Mouse (Mus musculus) kidney, embryonic 15.5 days (tissue): ENCODE results near the gene Ptcd2. TPM values are rescaled to one million over a fixed set of nuclear protein-coding genes. Genes with fewer than 3 reads are reported as not detected.
A peak's percentile ranks its signal among the peaks of the same experiment; 100 is the strongest.

ENCODE experiments used
- ATAC-seq: fragments of 200-750 bp; cut with Nextera tagmentation; replicated peaks from 2 replicates; pipeline ENCODE4 v1.8.0; 2017; ENCODE audit warnings: moderate TSS enrichment; ENCODE audit not compliant: low FRiP score
- H3K27ac ChIP-seq: fragments of 300-500 bp; sonication (generic); 2 replicates; pipeline ENCODE4 v1.5.1; 2015; ENCODE audit warnings: mild to moderate bottlenecking, inconsistent platforms
- H3K27me3 ChIP-seq: fragments of 300-500 bp; sonication (generic); 2 replicates; pipeline ENCODE4 v1.6.1; 2015; ENCODE audit warnings: inconsistent platforms
- H3K36me3 ChIP-seq: fragments of 300-500 bp; sonication (generic); 2 replicates; pipeline ENCODE4 v1.6.1; 2015; ENCODE audit warnings: inconsistent platforms
- H3K4me1 ChIP-seq: fragments of 300-500 bp; sonication (generic); 2 replicates; pipeline ENCODE4 v1.6.1; 2015; ENCODE audit warnings: inconsistent platforms
- H3K4me2 ChIP-seq: fragments of 300-500 bp; sonication (generic); 2 replicates; pipeline ENCODE4 v1.6.1; 2015; ENCODE audit warnings: moderate library complexity, mild to moderate bottlenecking, inconsistent platforms
- H3K4me3 ChIP-seq: fragments of 300-500 bp; sonication (generic); replicated peaks from 2 replicates; pipeline ENCODE4 v1.5.1; 2015; ENCODE audit warnings: mild to moderate bottlenecking, inconsistent platforms
- H3K9ac ChIP-seq: fragments of 300-500 bp; sonication (generic); 2 replicates; pipeline ENCODE4 v1.6.1; 2015; ENCODE audit warnings: mild to moderate bottlenecking, inconsistent platforms
- H3K9me3 ChIP-seq: fragments of 300-500 bp; sonication (generic); replicated peaks from 2 replicates; pipeline ENCODE4 v1.6.1; 2016; ENCODE audit warnings: inconsistent platforms
- WGBS: fragments of 180-500 bp; shearing (Covaris S2); methylation state at CpG from one replicate; pipeline ENCODE4 v1.1.7; 2015; ENCODE audit warnings: mixed read lengths; 5-methylcytosine and 5-hydroxymethylcytosine counted together
- polyA plus RNA-seq: library from polyadenylated mRNA; unstranded; fragments of >200 nt; fragmentation: Nextera tagmentation; extraction: Ambion mirVana; gene quantifications from 2 replicates; pipeline ENCODE4 v1.2.1, GENCODE M21; 2015

Gene Ptcd2
- 51.5 and 54.1 TPM in 2 replicates for polyA plus RNA-seq

DNA sequence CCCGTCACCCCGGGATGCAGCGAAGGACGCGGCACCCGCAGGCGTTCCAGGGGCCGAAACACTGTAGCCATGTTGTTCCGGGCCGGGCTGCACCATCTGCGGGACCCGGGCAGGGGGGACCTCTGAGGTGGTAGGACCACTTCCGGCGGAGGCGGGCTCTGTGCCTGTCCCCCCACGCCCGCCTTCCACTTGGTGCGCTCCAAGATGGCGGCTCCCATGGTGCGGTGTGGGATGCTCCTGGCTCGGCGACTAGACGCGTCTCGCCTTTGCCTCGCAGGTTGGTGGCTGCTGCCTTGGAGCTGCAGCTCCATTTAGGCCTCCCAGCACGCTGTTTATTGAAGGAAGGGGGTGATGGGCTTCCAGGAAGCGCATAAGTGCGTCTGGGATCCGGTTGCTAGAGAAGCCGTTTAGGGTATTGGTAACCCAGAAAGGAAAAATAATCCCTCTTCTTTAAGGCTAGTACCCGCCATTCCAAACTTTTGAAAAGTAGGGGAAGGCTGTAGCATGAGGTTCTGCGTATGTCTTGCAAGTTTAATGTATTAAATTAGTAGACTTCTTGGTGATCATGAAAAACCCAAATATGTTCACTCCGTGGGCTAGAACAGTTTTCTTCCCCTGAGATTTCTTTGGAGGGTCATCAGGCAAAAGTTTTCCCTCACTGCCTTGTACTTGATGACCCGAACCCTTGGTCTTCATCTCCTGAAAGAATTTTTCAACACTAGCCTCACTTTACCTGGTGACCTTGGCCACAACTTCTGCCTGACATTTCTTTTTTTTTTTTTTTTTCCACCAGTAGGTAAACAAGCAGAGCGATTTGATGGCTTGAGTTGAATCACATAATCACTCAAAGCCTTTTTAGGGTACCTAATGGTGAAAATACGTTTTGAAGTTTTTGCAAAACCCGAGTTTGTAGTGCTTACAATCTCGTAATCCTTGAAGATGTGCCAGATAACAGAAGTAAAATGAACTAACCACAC, at the start of gene Ptcd2, which contains the start of gene Mrps27:
Gene Ptcd2 (minus strand): TSS at position 107 of the 977 bp plus-strand sequence.
Gene Mrps27 (plus strand): TSS at position 188 of the 977 bp plus-strand sequence.
- H3K27me3 ChIP-seq, result no peaks in the 10 kb centered on the region
- H3K4me2 ChIP-seq, result peak within 1 kb of the TSS; percentile 70
- H3K27ac ChIP-seq, result peak within 1 kb of the TSS; percentile 93
- no peaks in the 10 kb centered on the region for H3K9me3 ChIP-seq
- H3K4me3 ChIP-seq, result peak within 1 kb of the TSS; percentile 96
- H3K4me1 ChIP-seq, result peaks cover 15% of the 10 kb centered on the region
- WGBS, result 3% methylated on average over 39 of the region's 39 CpGs
- ATAC-seq, result peak; percentile 98
- H3K36me3 ChIP-seq, result peaks cover 51% of the 10 kb centered on the region
- H3K9ac ChIP-seq, result peak within 1 kb of the TSS; percentile 93

DNA sequence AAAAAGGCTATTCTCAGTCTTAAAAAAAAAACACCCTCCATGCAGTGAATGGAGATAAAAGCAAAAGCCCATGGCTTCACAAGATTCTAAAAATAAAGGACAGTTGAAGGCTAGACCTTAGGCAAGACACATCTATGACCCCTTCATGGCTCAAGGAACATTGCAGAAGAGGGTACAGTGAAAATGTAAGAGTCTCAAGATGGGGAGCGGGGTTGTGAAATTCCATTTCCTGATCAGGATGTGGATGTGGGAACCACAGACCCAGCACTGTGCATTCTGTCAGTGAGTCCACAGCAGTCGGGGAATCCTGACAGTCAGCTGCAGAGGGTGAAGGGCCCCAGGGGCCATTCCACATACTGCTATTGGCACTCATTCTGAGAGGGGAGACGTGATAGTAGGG, 48.6 kb upstream of the Ptcd2 start:
- 0 out of 2 replicates have a peak, but pooled peaks cover 4% of the 10 kb centered on the region for H3K36me3 ChIP-seq
- 86% methylated on average over 3 of the region's 3 CpGs for WGBS
- H3K9ac ChIP-seq, result no peak overlapping the region
- H3K4me1 ChIP-seq, result peaks cover 11% of the 10 kb centered on the region
- no peak overlapping the region for H3K4me3 ChIP-seq
- no peaks in the 10 kb centered on the region for H3K9me3 ChIP-seq
- H3K27me3 ChIP-seq, result no peaks in the 10 kb centered on the region
- H3K4me2 ChIP-seq, result no peak overlapping the region
- ATAC-seq, result no peak
- no peak overlapping the region for H3K27ac ChIP-seq

DNA sequence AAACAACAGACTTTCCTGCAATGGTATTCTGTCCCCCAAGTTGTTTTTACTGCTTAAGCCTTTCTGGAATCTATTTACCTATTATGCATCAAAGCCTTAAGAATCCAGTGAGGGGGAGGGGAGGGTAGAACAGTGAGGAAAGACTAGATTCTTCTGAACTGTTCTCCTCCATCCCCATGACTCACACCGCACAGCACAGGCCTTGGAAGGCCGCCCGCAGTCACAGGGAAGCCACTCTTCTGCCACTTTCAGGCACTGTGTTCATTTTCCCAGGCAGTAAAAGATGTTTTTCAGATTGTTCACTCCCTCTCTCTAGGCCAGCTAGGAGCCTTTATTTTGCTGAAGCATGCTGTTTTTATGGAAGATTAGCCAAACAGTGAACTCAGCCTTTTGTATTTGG, 46.9 kb upstream of the Ptcd2 start:
- peaks cover 4% of the 10 kb centered on the region; the same call in 1 of the 2 replicates for H3K4me1 ChIP-seq
- H3K4me2 ChIP-seq, result no peak overlapping the region
- no peaks in the 10 kb centered on the region for H3K27me3 ChIP-seq
- H3K36me3 ChIP-seq, result 0 out of 2 replicates have a peak, but pooled peaks cover 4% of the 10 kb centered on the region
- H3K27ac ChIP-seq, result no peak overlapping the region
- ATAC-seq, result no peak
- no peak overlapping the region for H3K4me3 ChIP-seq
- 89% methylated on average over 3 of the region's 3 CpGs for WGBS
- H3K9me3 ChIP-seq, result no peaks in the 10 kb centered on the region
- H3K9ac ChIP-seq, result no peak overlapping the region

DNA sequence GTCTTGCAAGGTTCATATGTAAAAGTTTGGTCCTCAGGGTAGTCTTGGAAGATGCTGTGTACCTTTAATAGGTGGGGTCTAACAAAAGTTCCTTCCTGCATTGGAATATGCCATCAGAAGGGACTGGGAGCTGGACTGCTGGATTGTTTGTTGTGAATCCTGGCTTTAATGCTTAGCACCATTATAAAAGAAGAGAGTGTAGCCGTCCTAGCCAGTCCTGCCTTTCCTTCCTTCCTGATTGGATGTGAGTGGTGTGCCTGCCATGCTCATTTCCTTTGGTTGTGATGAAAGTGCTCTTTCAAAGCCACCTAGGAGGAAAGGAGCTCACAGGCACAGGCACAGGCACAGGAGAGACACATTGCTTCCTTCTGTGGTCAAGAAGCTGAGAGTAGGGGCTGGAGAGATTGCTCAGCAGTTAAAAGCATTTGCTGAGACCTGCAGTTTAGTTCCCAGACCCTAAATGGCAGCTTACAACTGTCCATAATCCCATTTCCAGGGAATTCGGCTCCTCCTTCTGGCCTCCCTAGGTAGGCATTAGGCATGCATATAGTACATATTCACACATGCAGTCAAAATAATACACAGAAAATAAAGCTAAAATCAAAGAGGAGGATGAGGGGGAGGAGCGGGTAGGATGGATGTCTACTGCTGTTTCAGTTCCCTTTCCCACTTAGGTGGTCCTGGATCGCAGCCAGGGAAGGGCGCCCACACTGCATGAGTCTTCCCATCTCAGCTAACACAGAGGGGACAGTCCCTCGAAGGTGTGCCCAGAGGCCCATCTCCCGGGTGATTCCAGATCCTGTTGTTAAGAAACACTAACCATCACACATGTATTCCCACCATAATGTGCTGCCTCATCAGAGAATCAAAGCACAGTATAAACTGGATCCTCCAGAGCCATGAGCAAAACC, 43.7 kb upstream of the Ptcd2 start:
- WGBS, result 75% methylated on average over 7 of the region's 7 CpGs
- peaks cover 10% of the 10 kb centered on the region; the same call in 1 of the 2 replicates for H3K36me3 ChIP-seq
- H3K27ac ChIP-seq, result no peak overlapping the region
- H3K9ac ChIP-seq, result no peak overlapping the region
- H3K4me2 ChIP-seq, result no peak overlapping the region
- no peak for ATAC-seq
- no peaks in the 10 kb centered on the region for H3K9me3 ChIP-seq
- no peak overlapping the region for H3K4me3 ChIP-seq
- H3K27me3 ChIP-seq, result no peaks in the 10 kb centered on the region
- no peaks in the 10 kb centered on the region for H3K4me1 ChIP-seq

DNA sequence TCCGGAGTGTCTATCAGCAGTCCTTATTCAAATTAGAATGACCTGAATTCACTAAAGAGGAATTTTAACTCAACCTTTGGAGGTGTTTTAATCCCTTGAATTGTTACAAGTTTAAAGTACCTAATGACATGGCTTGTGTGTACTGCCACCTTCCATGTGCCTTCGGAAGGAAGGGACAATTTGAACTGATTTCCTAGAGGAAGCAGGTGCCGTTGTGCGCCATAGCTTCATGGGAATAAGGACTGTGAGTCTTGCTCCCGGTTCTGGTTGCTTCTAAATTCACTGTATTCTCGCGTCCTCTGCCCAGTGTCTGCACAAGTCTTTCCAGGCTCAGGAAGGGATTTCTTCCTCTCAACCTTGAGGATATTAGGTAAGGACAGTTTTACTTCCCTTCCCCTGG, 41.8 kb upstream of the Ptcd2 start:
- H3K9ac ChIP-seq, result no peak overlapping the region
- no peak for ATAC-seq
- H3K36me3 ChIP-seq, result peaks cover 13% of the 10 kb centered on the region; the same call in 1 of the 2 replicates
- no peak overlapping the region for H3K4me2 ChIP-seq
- no peak overlapping the region for H3K27ac ChIP-seq
- H3K27me3 ChIP-seq, result no peaks in the 10 kb centered on the region
- H3K4me3 ChIP-seq, result no peak overlapping the region
- 82% methylated on average over 7 of the region's 7 CpGs for WGBS
- H3K4me1 ChIP-seq, result no peaks in the 10 kb centered on the region
- H3K9me3 ChIP-seq, result no peaks in the 10 kb centered on the region

DNA sequence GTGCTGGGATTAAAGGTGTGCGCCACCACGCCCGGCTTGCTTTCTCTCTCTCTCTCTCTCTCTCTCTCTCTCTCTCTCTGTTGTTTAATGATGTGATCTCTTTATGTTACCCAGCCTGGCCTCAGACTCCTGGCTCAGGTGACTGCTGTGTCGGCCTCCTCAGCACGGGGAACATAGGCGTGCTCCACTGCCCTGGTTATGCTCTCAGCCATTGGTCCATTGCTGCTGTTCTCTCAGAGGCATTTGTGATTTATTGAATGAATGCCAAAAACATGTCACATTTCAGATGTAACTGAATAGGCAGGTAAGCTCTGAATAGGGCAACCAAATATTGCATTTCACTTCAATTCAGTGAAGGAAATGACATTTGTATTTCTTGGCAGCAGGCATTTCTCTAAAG, 41.4 kb upstream of the Ptcd2 start:
- WGBS, result 67% methylated on average over 6 of the region's 6 CpGs
- H3K4me1 ChIP-seq, result no peaks in the 10 kb centered on the region
- no peak overlapping the region for H3K4me3 ChIP-seq
- H3K9me3 ChIP-seq, result no peaks in the 10 kb centered on the region
- H3K4me2 ChIP-seq, result no peak overlapping the region
- H3K36me3 ChIP-seq, result peaks cover 16% of the 10 kb centered on the region; the same call in 1 of the 2 replicates
- H3K9ac ChIP-seq, result no peak overlapping the region
- no peaks in the 10 kb centered on the region for H3K27me3 ChIP-seq
- ATAC-seq, result no peak
- no peak overlapping the region for H3K27ac ChIP-seq

DNA sequence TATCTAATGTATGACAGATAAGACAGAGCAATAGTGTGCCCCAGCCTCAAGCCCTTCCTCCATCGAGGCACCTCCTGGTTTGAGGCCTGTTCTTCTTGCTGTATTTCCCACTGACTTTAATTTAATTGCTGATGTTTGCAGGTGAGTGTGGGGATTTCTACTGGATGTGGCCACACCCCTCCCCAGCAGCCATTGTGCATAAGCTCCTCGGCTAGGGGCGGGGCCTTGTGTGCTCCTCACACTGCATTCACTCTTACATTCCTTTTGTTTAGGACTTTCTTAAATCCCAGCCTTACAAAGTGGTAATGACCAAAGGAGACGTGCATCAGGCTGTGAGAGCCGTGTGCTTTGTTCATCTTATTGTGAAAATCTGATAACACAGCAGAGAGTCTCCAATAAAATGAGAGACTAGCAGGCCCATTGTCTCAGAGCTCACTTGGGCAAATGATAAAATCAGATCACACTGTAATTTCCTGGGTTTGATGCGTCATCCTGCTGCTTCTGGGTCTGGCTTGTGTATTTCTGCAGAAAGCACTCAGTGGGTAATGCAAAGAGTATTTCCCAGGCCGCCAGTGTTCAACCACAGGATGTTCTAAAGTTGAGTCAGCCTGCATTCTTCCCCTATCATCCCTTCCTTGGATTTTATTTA, 40.2 kb upstream of the Ptcd2 start:
- no peaks in the 10 kb centered on the region for H3K9me3 ChIP-seq
- H3K36me3 ChIP-seq, result peaks cover 18% of the 10 kb centered on the region
- no peak overlapping the region for H3K27ac ChIP-seq
- no peaks in the 10 kb centered on the region for H3K27me3 ChIP-seq
- H3K9ac ChIP-seq, result no peak overlapping the region
- WGBS, result 76% methylated on average over 7 of the region's 7 CpGs
- no peaks in the 10 kb centered on the region for H3K4me1 ChIP-seq
- ATAC-seq, result no peak
- H3K4me2 ChIP-seq, result no peak overlapping the region
- no peak overlapping the region for H3K4me3 ChIP-seq

DNA sequence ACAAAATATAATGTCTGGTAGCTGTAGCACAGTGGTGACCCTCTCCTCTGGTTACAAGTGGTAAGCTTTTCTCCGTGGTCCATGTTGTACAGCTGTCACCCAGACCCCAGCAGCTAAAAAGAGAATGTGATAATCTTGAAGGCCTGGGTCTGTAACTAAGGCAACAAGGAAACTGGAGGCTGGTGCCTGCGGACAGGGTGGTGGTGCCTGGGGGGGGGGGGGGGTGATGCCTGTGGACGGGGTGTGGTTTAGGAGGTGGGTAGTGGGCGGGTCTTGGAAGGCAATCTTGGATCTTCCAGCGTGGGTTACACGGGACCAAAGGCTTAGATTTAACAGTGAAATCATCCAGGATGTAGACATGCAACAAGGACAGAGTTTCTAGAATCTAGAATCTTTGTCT, 37.9 kb upstream of the Ptcd2 start:
- H3K36me3 ChIP-seq, result peaks cover 29% of the 10 kb centered on the region
- H3K27ac ChIP-seq, result no peak overlapping the region
- no peak overlapping the region for H3K4me3 ChIP-seq
- no peak overlapping the region for H3K9ac ChIP-seq
- H3K4me2 ChIP-seq, result no peak overlapping the region
- H3K9me3 ChIP-seq, result no peaks in the 10 kb centered on the region
- H3K27me3 ChIP-seq, result no peaks in the 10 kb centered on the region
- H3K4me1 ChIP-seq, result no peaks in the 10 kb centered on the region
- 69% methylated on average over 6 of the region's 6 CpGs for WGBS
- no peak for ATAC-seq

DNA sequence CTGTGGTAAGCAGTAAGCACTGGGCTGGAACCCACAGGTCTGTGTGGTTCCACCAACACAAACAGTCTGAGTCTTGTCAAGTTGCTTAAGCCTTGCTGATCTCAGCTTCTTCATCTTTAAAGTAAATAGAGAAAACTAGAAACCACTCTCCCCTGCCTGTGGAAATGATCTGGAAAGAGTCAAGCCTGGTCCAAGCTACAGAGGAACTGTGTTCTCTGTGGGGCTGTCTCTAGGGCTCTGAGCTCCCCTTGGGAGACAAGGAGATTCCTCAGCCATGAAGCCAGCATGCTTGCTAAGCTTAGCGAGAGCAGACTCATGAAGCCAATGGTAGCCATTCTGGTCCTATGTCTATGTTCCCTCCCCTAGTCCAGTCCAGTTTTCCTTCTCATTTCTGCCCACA, 33.7 kb upstream of the Ptcd2 start:
- Histone ChIP-seq H3K27ac (no peak overlapping the region), H3K36me3 (peaks cover 22% of the 10 kb centered on the region), H3K27me3 (no peaks in the 10 kb centered on the region), H3K9ac (no peak overlapping the region), H3K4me2 (no peak overlapping the region), H3K4me3 (no peak overlapping the region), H3K4me1 (no peaks in the 10 kb centered on the region), H3K9me3 (no peaks in the 10 kb centered on the region)
- WGBS, result 85% methylated on average over 1 of the region's 1 CpGs
- no peak for ATAC-seq

DNA sequence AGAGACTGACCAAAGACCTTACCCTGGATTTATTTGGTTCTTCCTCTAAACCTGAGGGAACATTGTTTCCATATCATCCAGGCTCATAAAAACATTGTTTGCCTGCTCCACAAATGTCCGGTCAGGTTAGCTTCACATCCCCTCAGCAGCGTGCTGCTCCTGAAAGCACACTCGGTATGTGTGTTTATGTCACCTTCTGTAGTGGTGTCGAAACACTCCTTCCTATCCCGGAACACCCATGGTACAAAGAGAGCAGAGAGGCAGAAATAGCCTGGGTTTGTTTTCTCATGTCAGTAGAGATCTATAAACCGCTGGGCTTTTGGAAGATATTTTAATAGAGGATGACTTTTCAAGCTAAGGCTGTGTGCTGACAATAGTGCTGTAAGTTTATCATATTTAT, 32.5 kb upstream of the Ptcd2 start:
- WGBS, result 69% methylated on average over 6 of the region's 6 CpGs
- ATAC-seq, result no peak

DNA sequence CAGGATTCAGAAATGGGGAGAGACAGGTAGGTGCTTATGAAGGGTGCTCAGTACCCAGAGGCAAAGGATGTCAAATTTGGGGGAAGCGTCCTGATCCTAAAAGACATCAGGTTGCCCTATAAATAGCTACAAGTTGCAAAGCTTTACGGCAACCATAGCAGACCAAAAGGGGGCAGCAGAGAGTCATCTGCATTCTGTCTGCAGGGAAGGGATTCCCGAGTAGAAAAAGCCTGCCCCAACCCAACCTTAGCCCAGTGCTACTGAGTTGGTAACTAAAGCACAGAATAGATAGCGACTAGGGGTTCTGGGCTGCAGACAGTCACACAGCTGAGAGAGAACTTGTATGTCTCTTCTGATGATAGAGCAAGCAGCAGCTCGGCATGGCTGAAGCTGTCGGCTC, 31.0 kb upstream of the Ptcd2 start:
- no peaks in the 10 kb centered on the region for H3K9me3 ChIP-seq
- H3K4me2 ChIP-seq, result no peak overlapping the region
- no peak for ATAC-seq
- WGBS, result 39% methylated on average over 6 of the region's 6 CpGs
- H3K36me3 ChIP-seq, result peaks cover 23% of the 10 kb centered on the region
- no peak overlapping the region for H3K4me3 ChIP-seq
- H3K27me3 ChIP-seq, result no peaks in the 10 kb centered on the region
- H3K4me1 ChIP-seq, result no peaks in the 10 kb centered on the region
- no peak overlapping the region for H3K9ac ChIP-seq
- H3K27ac ChIP-seq, result no peak overlapping the region

More for the DNA sequence above, 32.5 kb upstream of the Ptcd2 start:
- H3K4me3 ChIP-seq, result no peak overlapping the region
- no peak overlapping the region for H3K27ac ChIP-seq
- no peaks in the 10 kb centered on the region for H3K9me3 ChIP-seq
- H3K36me3 ChIP-seq, result peaks cover 25% of the 10 kb centered on the region
- H3K27me3 ChIP-seq, result no peaks in the 10 kb centered on the region
- no peak overlapping the region for H3K4me2 ChIP-seq
- no peak overlapping the region for H3K9ac ChIP-seq
- no peaks in the 10 kb centered on the region for H3K4me1 ChIP-seq
